Mouse (Mus musculus): ENCODE measurements around the gene Nrd1. TPM values are rescaled to one million over a fixed set of nuclear protein-coding genes. Genes with fewer than 3 reads are reported as not detected.

Gene Nrd1
- polyA plus RNA-seq, 1 experiment: 150 TPM

DNA sequence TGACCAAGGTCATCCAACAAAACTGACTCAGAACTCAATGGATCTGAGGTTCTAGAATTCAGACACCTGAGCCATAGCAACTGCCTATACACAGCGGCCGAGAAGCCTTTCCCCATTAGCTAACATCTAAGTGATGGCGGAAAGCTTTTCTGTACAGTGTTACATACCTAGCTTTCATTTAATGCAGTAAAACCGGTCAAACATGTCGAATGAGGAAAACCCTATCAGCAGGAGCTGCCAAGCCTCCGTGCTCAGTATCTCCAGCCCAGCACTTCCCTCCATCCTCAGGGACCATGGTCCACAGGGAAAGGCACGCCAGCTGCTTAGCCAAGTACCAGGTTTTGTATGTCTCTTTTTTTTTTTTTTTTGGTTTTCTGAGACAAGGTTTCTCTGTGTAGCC is 78.5 kb downstream of the Nrd1 start:
- no peaks in the 10 kb centered on the region for H3K27me3 ChIP-seq (ENCODE audit: control insufficient read depth, insufficient read depth, low read length)
- H3K27ac ChIP-seq (ENCODE audit: insufficient read depth, low read length): no peak overlapping the region
- TF ChIP-seq POLR2A (IDR thresholded peaks at IDR 0.05; ENCODE audit: borderline replicate concordance, insufficient read depth, low read length): no peak
- TF ChIP-seq CTCF (IDR thresholded peaks at IDR 0.05; ENCODE audit: borderline replicate concordance, insufficient read depth, low read depth, low read length): no peak
- no peak overlapping the region for H3K4me3 ChIP-seq (replicated peaks; ENCODE audit: insufficient read depth, low read depth, low read length)
- 89% methylated on average over 7 of the region's 7 CpGs for WGBS
- DNase-seq: no peak
- no peaks in the 10 kb centered on the region; the same call in 1 of the 2 replicates for H3K4me1 ChIP-seq (ENCODE audit: control insufficient read depth, insufficient read depth, low read length)

DNA sequence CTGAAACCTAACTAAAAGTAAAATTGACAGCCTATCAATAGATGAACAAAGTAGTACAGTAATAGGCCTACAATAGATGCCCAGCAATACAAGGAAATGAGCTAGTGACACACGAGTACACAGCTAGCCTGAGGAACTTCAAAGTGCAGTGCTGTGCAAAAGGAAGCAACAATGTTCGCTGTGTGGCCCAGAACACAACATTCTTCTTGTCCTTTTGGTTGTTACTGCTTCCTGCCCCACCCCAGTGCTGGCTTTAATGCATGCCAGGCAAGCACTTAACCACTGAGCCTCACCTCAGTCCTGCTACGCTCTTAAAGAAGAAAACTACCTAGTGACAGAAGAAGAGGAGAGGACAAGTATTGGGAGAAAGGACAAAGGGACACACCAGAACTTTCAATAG is 79.2 kb downstream of the Nrd1 start:
- TF ChIP-seq CTCF (IDR thresholded peaks at IDR 0.05; ENCODE audit: borderline replicate concordance, insufficient read depth, low read depth, low read length): no peak
- no peak for TF ChIP-seq POLR2A (IDR thresholded peaks at IDR 0.05; ENCODE audit: borderline replicate concordance, insufficient read depth, low read length)
- WGBS: 94% methylated on average over 3 of the region's 3 CpGs
- Histone ChIP-seq H3K4me1 (ENCODE audit: control insufficient read depth, insufficient read depth, low read length) (no peaks in the 10 kb centered on the region; the same call in 1 of the 2 replicates), H3K4me3 (replicated peaks; ENCODE audit: insufficient read depth, low read depth, low read length) (no peak overlapping the region), H3K27ac (ENCODE audit: insufficient read depth, low read length) (0 out of 2 replicates have a peak overlapping the region, but pooled peaks have one; percentile 30), H3K27me3 (ENCODE audit: control insufficient read depth, insufficient read depth, low read length) (no peaks in the 10 kb centered on the region)
- DNase-seq: no peak

DNA sequence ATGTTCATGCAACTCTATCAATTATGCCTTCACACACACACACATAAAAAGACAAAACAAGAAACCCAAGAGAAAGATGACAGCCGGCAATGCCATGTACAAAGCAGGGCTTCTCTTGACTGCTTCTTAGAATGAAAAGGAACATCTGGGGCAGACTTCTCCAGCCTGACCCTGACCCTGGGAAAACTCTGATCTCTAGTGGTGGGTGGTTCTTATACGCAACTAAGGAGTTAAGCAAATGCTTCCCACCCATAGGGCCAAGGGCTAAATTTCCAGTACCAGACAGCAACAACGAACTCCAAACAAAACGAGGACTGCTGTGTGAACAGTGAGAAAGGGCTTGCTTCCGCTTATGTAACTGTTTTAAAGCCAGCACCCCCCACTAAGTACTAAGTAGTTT is 79.7 kb downstream of the Nrd1 start:
- no peaks in the 10 kb centered on the region for H3K27me3 ChIP-seq (ENCODE audit: control insufficient read depth, insufficient read depth, low read length)
- H3K27ac ChIP-seq (ENCODE audit: insufficient read depth, low read length): no peak overlapping the region
- no peak overlapping the region for H3K4me3 ChIP-seq (replicated peaks; ENCODE audit: insufficient read depth, low read depth, low read length)
- no peak for DNase-seq
- TF ChIP-seq CTCF (IDR thresholded peaks at IDR 0.05; ENCODE audit: borderline replicate concordance, insufficient read depth, low read depth, low read length) (no peak), POLR2A (IDR thresholded peaks at IDR 0.05; ENCODE audit: borderline replicate concordance, insufficient read depth, low read length) (no peak)
- WGBS: 82% methylated on average over 5 of the region's 5 CpGs
- H3K4me1 ChIP-seq (ENCODE audit: control insufficient read depth, insufficient read depth, low read length): no peaks in the 10 kb centered on the region; the same call in 1 of the 2 replicates

- TF ChIP-seq POLR2A (IDR thresholded peaks at IDR 0.05; ENCODE audit: borderline replicate concordance, insufficient read depth, low read length): no peak
- no peak for TF ChIP-seq CTCF (IDR thresholded peaks at IDR 0.05; ENCODE audit: borderline replicate concordance, insufficient read depth, low read depth, low read length)
- H3K27me3 ChIP-seq (ENCODE audit: control insufficient read depth, insufficient read depth, low read length): no peaks in the 10 kb centered on the region
- WGBS: 44% methylated on average over 5 of the region's 5 CpGs
- DNase-seq: peak in 1 of 2 experiments; percentile 34
- H3K4me1 ChIP-seq (ENCODE audit: control insufficient read depth, insufficient read depth, low read length): 0 out of 2 replicates have a peak, but pooled peaks cover 4% of the 10 kb centered on the region
- no peak overlapping the region for H3K4me3 ChIP-seq (replicated peaks; ENCODE audit: insufficient read depth, low read depth, low read length)
- no peak overlapping the region for H3K27ac ChIP-seq (ENCODE audit: insufficient read depth, low read length)
Measured at GRCm38 (mm10) chr4:109089171-109089570, 88.7 kb downstream of the Nrd1 start.

GRCm38 (mm10) chr4:109089999-109090398 is 89.5 kb downstream of the Nrd1 start:
- Histone ChIP-seq H3K27ac (ENCODE audit: insufficient read depth, low read length) (no peak overlapping the region), H3K4me1 (ENCODE audit: control insufficient read depth, insufficient read depth, low read length) (0 out of 2 replicates have a peak, but pooled peaks cover 4% of the 10 kb centered on the region), H3K4me3 (replicated peaks; ENCODE audit: insufficient read depth, low read depth, low read length) (no peak overlapping the region), H3K27me3 (ENCODE audit: control insufficient read depth, insufficient read depth, low read length) (no peaks in the 10 kb centered on the region)
- 87% methylated on average over 6 of the region's 6 CpGs for WGBS
- TF ChIP-seq CTCF (IDR thresholded peaks at IDR 0.05; ENCODE audit: borderline replicate concordance, insufficient read depth, low read depth, low read length) (no peak), POLR2A (IDR thresholded peaks at IDR 0.05; ENCODE audit: borderline replicate concordance, insufficient read depth, low read length) (no peak)
- no peak for DNase-seq

DNA sequence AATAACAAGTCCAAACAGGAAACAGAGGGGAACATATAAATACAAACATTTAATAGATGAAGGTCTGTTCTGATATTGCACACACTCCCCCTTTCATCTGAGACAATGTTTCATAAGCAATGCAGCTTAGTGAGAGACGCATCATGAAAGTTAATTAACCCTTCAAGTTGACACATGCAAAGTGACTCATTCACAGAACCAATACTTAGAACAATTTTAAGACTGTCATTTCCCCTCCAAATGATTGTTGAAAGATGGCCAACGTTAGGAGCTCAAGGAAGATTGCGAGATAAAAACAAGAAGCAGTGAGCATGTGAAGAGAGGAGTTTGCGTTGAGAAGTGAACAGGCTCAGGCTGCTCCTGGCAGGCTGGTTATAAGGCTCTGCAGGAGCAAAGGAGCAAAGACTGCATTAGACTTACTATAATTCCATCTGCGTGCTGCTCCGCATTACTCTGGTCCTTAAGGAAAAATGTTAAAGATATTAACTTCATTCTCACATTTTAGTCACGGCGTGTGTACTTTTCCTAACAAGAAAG is 90.9 kb downstream of the Nrd1 start:
- no peak overlapping the region for H3K27ac ChIP-seq (ENCODE audit: insufficient read depth, low read length)
- WGBS: 83% methylated on average over 8 of the region's 8 CpGs
- no peak overlapping the region for H3K4me3 ChIP-seq (replicated peaks; ENCODE audit: insufficient read depth, low read depth, low read length)
- no peak for DNase-seq
- 0 out of 2 replicates have a peak, but pooled peaks cover 4% of the 10 kb centered on the region for H3K4me1 ChIP-seq (ENCODE audit: control insufficient read depth, insufficient read depth, low read length)
- no peaks in the 10 kb centered on the region for H3K27me3 ChIP-seq (ENCODE audit: control insufficient read depth, insufficient read depth, low read length)
- TF ChIP-seq CTCF (IDR thresholded peaks at IDR 0.05; ENCODE audit: borderline replicate concordance, insufficient read depth, low read depth, low read length) (no peak), POLR2A (IDR thresholded peaks at IDR 0.05; ENCODE audit: borderline replicate concordance, insufficient read depth, low read length) (no peak)

DNA sequence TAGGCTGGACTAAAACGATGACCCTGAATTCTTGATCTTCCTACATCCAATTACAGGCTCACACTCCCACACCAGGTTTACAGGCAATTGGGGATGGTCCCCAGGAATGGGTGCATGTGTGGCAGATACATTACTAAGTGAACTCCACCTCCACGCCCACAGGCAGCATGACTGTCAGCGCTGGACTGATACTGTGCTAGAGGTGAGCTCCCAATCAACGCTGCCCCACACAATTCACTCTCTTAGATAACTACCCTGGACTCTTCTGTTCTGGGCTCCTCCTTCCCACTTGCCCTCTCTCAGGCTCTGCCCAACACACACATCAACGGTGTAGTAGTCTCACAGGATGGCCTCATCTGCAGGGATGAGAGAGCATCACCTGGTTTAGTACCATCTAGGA is 91.9 kb downstream of the Nrd1 start:
- TF ChIP-seq CTCF (IDR thresholded peaks at IDR 0.05; ENCODE audit: borderline replicate concordance, insufficient read depth, low read depth, low read length) (no peak), POLR2A (IDR thresholded peaks at IDR 0.05; ENCODE audit: borderline replicate concordance, insufficient read depth, low read length) (no peak)
- Histone ChIP-seq H3K27ac (ENCODE audit: insufficient read depth, low read length) (no peak overlapping the region), H3K4me1 (ENCODE audit: control insufficient read depth, insufficient read depth, low read length) (0 out of 2 replicates have a peak, but pooled peaks cover 4% of the 10 kb centered on the region), H3K27me3 (ENCODE audit: control insufficient read depth, insufficient read depth, low read length) (no peaks in the 10 kb centered on the region), H3K4me3 (replicated peaks; ENCODE audit: insufficient read depth, low read depth, low read length) (no peak overlapping the region)
- DNase-seq: no peak
- 94% methylated on average over 5 of the region's 5 CpGs for WGBS

GRCm38 (mm10) chr4:109094269-109094668 is 93.8 kb downstream of the Nrd1 start:
- 74% methylated on average over 2 of the region's 2 CpGs for WGBS
- H3K4me3 ChIP-seq (replicated peaks; ENCODE audit: insufficient read depth, low read depth, low read length): no peak overlapping the region
- H3K27me3 ChIP-seq (ENCODE audit: control insufficient read depth, insufficient read depth, low read length): no peaks in the 10 kb centered on the region
- DNase-seq: no peak
- no peak for TF ChIP-seq POLR2A (IDR thresholded peaks at IDR 0.05; ENCODE audit: borderline replicate concordance, insufficient read depth, low read length)
- no peak for TF ChIP-seq CTCF (IDR thresholded peaks at IDR 0.05; ENCODE audit: borderline replicate concordance, insufficient read depth, low read depth, low read length)
- no peaks in the 10 kb centered on the region for H3K4me1 ChIP-seq (ENCODE audit: control insufficient read depth, insufficient read depth, low read length)
- no peak overlapping the region; the same call in 1 of the 2 replicates for H3K27ac ChIP-seq (ENCODE audit: insufficient read depth, low read length)
